Mouse (Mus musculus) central nervous system, embryonic 11.5 days (tissue): ENCODE measurements around the gene Usp40. TPM values are rescaled to one million over a fixed set of nuclear protein-coding genes. Genes with fewer than 3 reads are reported as not detected.

Source experiments
- polyA plus RNA-seq: library from polyadenylated mRNA; depleted of rRNA; stranded (reverse); fragments of >200 nt; gene quantifications from 2 replicates; pipeline ENCODE4 v1.2.3, GENCODE M21; 2012; rRNA removed

Gene Usp40
- 19.9 and 29.0 TPM in 2 replicates for polyA plus RNA-seq

GRCm38 (mm10) chr1:88008211-88008697, at the start of gene Usp40:
Gene Usp40, minus strand, starts transcription at chr1:88008551.

GRCm38 (mm10) chr1:88055088-88055487, 46.7 kb upstream of the Usp40 start, which contains the start of gene Ugt1a10:
Gene Ugt1a10, plus strand, starts transcription at chr1:88055388.

Other genes with a start within 250 kb of the Usp40 start
- gene Sag, start 204.9 kb downstream of the Usp40 start, polyA plus RNA-seq = 0.94 and 1.2 TPM in 2 replicates
- 39.4 and 39.7 TPM in 2 replicates for gene Dgkd, start 155.3 kb downstream of the Usp40 start, polyA plus RNA-seq
- not detected in 2 replicates for gene Ugt1a10, start 46.8 kb upstream of the Usp40 start, polyA plus RNA-seq
- gene Ugt1a9, start 62.2 kb upstream of the Usp40 start, polyA plus RNA-seq = not detected in 2 replicates
- not detected in 2 replicates for gene Ugt1a8, start 79.3 kb upstream of the Usp40 start, polyA plus RNA-seq
- 0.53 and 0.65 TPM in 2 replicates for gene Ugt1a7c, start 86.5 kb upstream of the Usp40 start, polyA plus RNA-seq
- gene Ugt1a6b, start 94.7 kb upstream of the Usp40 start, polyA plus RNA-seq = 0.07 TPM in 1 of 2 replicates, not detected in the other
- 0.29 and 0.59 TPM in 2 replicates for gene Ugt1a6a, start 126.3 kb upstream of the Usp40 start, polyA plus RNA-seq
- 0.04 TPM in 1 of 2 replicates, not detected in the other for gene Ugt1a5, start 157.5 kb upstream of the Usp40 start, polyA plus RNA-seq
- gene Ugt1a2, start 192.1 kb upstream of the Usp40 start, polyA plus RNA-seq = 0.06 TPM in 1 of 2 replicates, not detected in the other
- 8.1 and 9.4 TPM in 2 replicates for gene Dnajb3, start 197.2 kb upstream of the Usp40 start, polyA plus RNA-seq
- gene Ugt1a1, start 203.4 kb upstream of the Usp40 start, polyA plus RNA-seq = 0.12 TPM in 1 of 2 replicates, not detected in the other
- gene Mroh2a, start 218.4 kb upstream of the Usp40 start, polyA plus RNA-seq = 0.10 TPM in 1 of 2 replicates, not detected in the other